Mouse (Mus musculus): ENCODE measurements around the gene Hacl1. TPM values are rescaled to one million over a fixed set of nuclear protein-coding genes. Genes with fewer than 3 reads are reported as not detected.

Gene Hacl1
- polyA plus RNA-seq (2012; rRNA removed) = 7.8 and 10.7 TPM in 2 replicates

- under 1% methylated on average over 30 of the region's 30 CpGs for WGBS
- DNase-seq = peak; percentile 90
- Histone ChIP-seq H3K4me3 (replicated peaks; ENCODE audit: extremely low read depth, low read depth, low read length) (peak within 1 kb of the TSS; percentile 63), H3K4me1 (ENCODE audit: control insufficient read depth, insufficient read depth, low read length) (peaks cover 3% of the 10 kb centered on the region)
- no peak for TF ChIP-seq CTCF (IDR thresholded peaks at IDR 0.05; ENCODE audit: insufficient read depth, low read length)
- peak; percentile 77; the same call in 1 of the 2 replicates for TF ChIP-seq POLR2A (IDR thresholded peaks at IDR 0.05; ENCODE audit: borderline replicate concordance, extremely low read depth, low read depth, low read length)
Measured at GRCm38 (mm10) chr14:31640890-31641505, at the start of gene Hacl1, which contains the start of gene Btd. Gene Hacl1 (minus strand): TSS chr14:31641286. Gene Btd (plus strand): TSS chr14:31641028.

GRCm38 (mm10) chr14:31686231-31686630, 45.1 kb upstream of the Hacl1 start:
- no peak for DNase-seq
- TF ChIP-seq CTCF (IDR thresholded peaks at IDR 0.05; ENCODE audit: insufficient read depth, low read length) = no peak
- TF ChIP-seq POLR2A (IDR thresholded peaks at IDR 0.05; ENCODE audit: borderline replicate concordance, extremely low read depth, low read depth, low read length) = no peak
- H3K4me3 ChIP-seq (replicated peaks; ENCODE audit: extremely low read depth, low read depth, low read length) = no peak overlapping the region
- no peaks in the 10 kb centered on the region for H3K4me1 ChIP-seq (ENCODE audit: control insufficient read depth, insufficient read depth, low read length)
- 85% methylated on average over 1 of the region's 1 CpGs for WGBS

- Histone ChIP-seq H3K4me1 (ENCODE audit: control insufficient read depth, insufficient read depth, low read length) (no peaks in the 10 kb centered on the region), H3K4me3 (replicated peaks; ENCODE audit: extremely low read depth, low read depth, low read length) (no peak overlapping the region)
- WGBS = 79% methylated on average over 10 of the region's 10 CpGs
- no peak for DNase-seq
- TF ChIP-seq POLR2A (IDR thresholded peaks at IDR 0.05; ENCODE audit: borderline replicate concordance, extremely low read depth, low read depth, low read length) = no peak
Measured at GRCm38 (mm10) chr14:31685680-31686079, 44.6 kb upstream of the Hacl1 start.

- no peak for DNase-seq
- WGBS = 46% methylated on average over 7 of the region's 7 CpGs
- H3K4me3 ChIP-seq (replicated peaks; ENCODE audit: extremely low read depth, low read depth, low read length) = no peak overlapping the region
- TF ChIP-seq POLR2A (IDR thresholded peaks at IDR 0.05; ENCODE audit: borderline replicate concordance, extremely low read depth, low read depth, low read length) = no peak
- no peak for TF ChIP-seq CTCF (IDR thresholded peaks at IDR 0.05; ENCODE audit: insufficient read depth, low read length)
- no peaks in the 10 kb centered on the region for H3K4me1 ChIP-seq (ENCODE audit: control insufficient read depth, insufficient read depth, low read length)
Measured at GRCm38 (mm10) chr14:31684343-31685040, 43.4 kb upstream of the Hacl1 start.

GRCm38 (mm10) chr14:31683610-31684009, 42.5 kb upstream of the Hacl1 start:
- Histone ChIP-seq H3K4me3 (replicated peaks; ENCODE audit: extremely low read depth, low read depth, low read length) (no peak overlapping the region), H3K4me1 (ENCODE audit: control insufficient read depth, insufficient read depth, low read length) (no peaks in the 10 kb centered on the region)
- no peak for TF ChIP-seq CTCF (IDR thresholded peaks at IDR 0.05; ENCODE audit: insufficient read depth, low read length)
- no peak for TF ChIP-seq POLR2A (IDR thresholded peaks at IDR 0.05; ENCODE audit: borderline replicate concordance, extremely low read depth, low read depth, low read length)
- no peak for DNase-seq
- 88% methylated on average over 2 of the region's 2 CpGs for WGBS

- DNase-seq = no peak
- H3K4me1 ChIP-seq (ENCODE audit: control insufficient read depth, insufficient read depth, low read length) = no peaks in the 10 kb centered on the region
- H3K4me3 ChIP-seq (replicated peaks; ENCODE audit: extremely low read depth, low read depth, low read length) = no peak overlapping the region
- 41% methylated on average over 5 of the region's 5 CpGs for WGBS
- TF ChIP-seq CTCF (IDR thresholded peaks at IDR 0.05; ENCODE audit: insufficient read depth, low read length) (no peak), POLR2A (IDR thresholded peaks at IDR 0.05; ENCODE audit: borderline replicate concordance, extremely low read depth, low read depth, low read length) (no peak)
Measured at GRCm38 (mm10) chr14:31681931-31682555, 41.0 kb upstream of the Hacl1 start.

GRCm38 (mm10) chr14:31681291-31681690, 40.2 kb upstream of the Hacl1 start:
- H3K4me1 ChIP-seq (ENCODE audit: control insufficient read depth, insufficient read depth, low read length) = no peaks in the 10 kb centered on the region
- WGBS = 82% methylated on average over 9 of the region's 9 CpGs
- no peak for DNase-seq
- no peak overlapping the region for H3K4me3 ChIP-seq (replicated peaks; ENCODE audit: extremely low read depth, low read depth, low read length)
- TF ChIP-seq POLR2A (IDR thresholded peaks at IDR 0.05; ENCODE audit: borderline replicate concordance, extremely low read depth, low read depth, low read length) = no peak
- TF ChIP-seq CTCF (IDR thresholded peaks at IDR 0.05; ENCODE audit: insufficient read depth, low read length) = no peak

- TF ChIP-seq POLR2A (IDR thresholded peaks at IDR 0.05; ENCODE audit: borderline replicate concordance, extremely low read depth, low read depth, low read length) (no peak), CTCF (IDR thresholded peaks at IDR 0.05; ENCODE audit: insufficient read depth, low read length) (no peak)
- WGBS = 89% methylated on average over 3 of the region's 3 CpGs
- Histone ChIP-seq H3K4me1 (ENCODE audit: control insufficient read depth, insufficient read depth, low read length) (no peaks in the 10 kb centered on the region), H3K4me3 (replicated peaks; ENCODE audit: extremely low read depth, low read depth, low read length) (no peak overlapping the region)
- DNase-seq = no peak
Measured at GRCm38 (mm10) chr14:31680656-31681055, 39.6 kb upstream of the Hacl1 start.

- DNase-seq = no peak
- TF ChIP-seq POLR2A (IDR thresholded peaks at IDR 0.05; ENCODE audit: borderline replicate concordance, extremely low read depth, low read depth, low read length) (no peak), CTCF (IDR thresholded peaks at IDR 0.05; ENCODE audit: insufficient read depth, low read length) (no peak)
- 71% methylated on average over 10 of the region's 10 CpGs for WGBS
- H3K4me3 ChIP-seq (replicated peaks; ENCODE audit: extremely low read depth, low read depth, low read length) = no peak overlapping the region
- peaks cover 17% of the 10 kb centered on the region for H3K4me1 ChIP-seq (ENCODE audit: control insufficient read depth, insufficient read depth, low read length)
Measured at GRCm38 (mm10) chr14:31671635-31672320, 30.7 kb upstream of the Hacl1 start.

Measured in lung, adult 2 months (tissue).